Mouse (Mus musculus) embryonic facial prominence, embryonic 11.5 days (tissue): ENCODE results near the gene Lrrc10. TPM values are rescaled to one million over a fixed set of nuclear protein-coding genes. Genes with fewer than 3 reads are reported as not detected.

Experiments used
- ATAC-seq: fragments of 200-750 bp; cut with Nextera tagmentation; replicated peaks from 2 replicates; pipeline ENCODE4 v1.8.0; 2017; ENCODE audit warnings: low read depth; ENCODE audit not compliant: insufficient number of reproducible peaks, low FRiP score, low TSS enrichment
- DNase-seq: peaks from one replicate; pipeline ENCODE4 v3.0.0-alpha.2; 2015; ENCODE audit warnings: low spot score
- H3K27ac ChIP-seq: fragments of 300-500 bp; sonication (generic); replicated peaks from 2 replicates; pipeline ENCODE4 v1.5.1; 2014; ENCODE audit warnings: mild to moderate bottlenecking, low read depth, low read length, control low read depth
- H3K27me3 ChIP-seq: fragments of 300-500 bp; sonication (generic); 2 replicates; pipeline ENCODE4 v1.6.1; 2014; ENCODE audit warnings: mild to moderate bottlenecking, low read length, moderate library complexity, mixed read lengths; ENCODE audit not compliant: control insufficient read depth, insufficient read depth
- H3K36me3 ChIP-seq: fragments of 300-500 bp; sonication (generic); replicated peaks from 2 replicates; pipeline ENCODE4 v1.6.1; 2014; ENCODE audit warnings: low read depth, mild to moderate bottlenecking, low read length, moderate library complexity, mixed read lengths; ENCODE audit not compliant: control insufficient read depth, insufficient read depth
- H3K4me1 ChIP-seq: fragments of 300-500 bp; sonication (generic); 2 replicates; pipeline ENCODE4 v1.6.1; 2014; ENCODE audit warnings: low read length, mixed read lengths; ENCODE audit not compliant: control insufficient read depth, insufficient read depth
- H3K4me2 ChIP-seq: fragments of 300-500 bp; sonication (generic); 2 replicates; pipeline ENCODE4 v1.6.1; 2014; ENCODE audit warnings: low read depth, mild to moderate bottlenecking, control low read depth, low read length, moderate library complexity
- H3K4me3 ChIP-seq: fragments of 300-500 bp; sonication (generic); 2 replicates; pipeline ENCODE4 v1.5.1; 2014; ENCODE audit warnings: low read depth, low read length, control low read depth
- H3K9ac ChIP-seq: fragments of 300-500 bp; sonication (generic); replicated peaks from 2 replicates; pipeline ENCODE4 v1.6.1; 2014; ENCODE audit warnings: mild to moderate bottlenecking, control low read depth, low read length
- H3K9me3 ChIP-seq: fragments of 300-500 bp; sonication (generic); replicated peaks from 2 replicates; pipeline ENCODE4 v1.6.1; 2016; ENCODE audit warnings: mild to moderate bottlenecking, low read length, inconsistent platforms, mixed read lengths; ENCODE audit not compliant: control insufficient read depth
- WGBS: fragments of 180-500 bp; shearing (Covaris S2); extraction: QIAGEN DNeasy Blood & Tissue Kit; methylation state at CpG from one replicate; pipeline ENCODE4 v1.1.7; 2014; 5-methylcytosine and 5-hydroxymethylcytosine counted together
- polyA plus RNA-seq: library from polyadenylated mRNA; unstranded; fragments of >200 nt; fragmentation: Nextera tagmentation; extraction: Ambion mirVana; gene quantifications from 2 replicates; pipeline ENCODE4 v1.2.1, GENCODE M21; 2014

Gene Lrrc10
- polyA plus RNA-seq, 1 experiment from 2014 or later: not detected

DNA sequence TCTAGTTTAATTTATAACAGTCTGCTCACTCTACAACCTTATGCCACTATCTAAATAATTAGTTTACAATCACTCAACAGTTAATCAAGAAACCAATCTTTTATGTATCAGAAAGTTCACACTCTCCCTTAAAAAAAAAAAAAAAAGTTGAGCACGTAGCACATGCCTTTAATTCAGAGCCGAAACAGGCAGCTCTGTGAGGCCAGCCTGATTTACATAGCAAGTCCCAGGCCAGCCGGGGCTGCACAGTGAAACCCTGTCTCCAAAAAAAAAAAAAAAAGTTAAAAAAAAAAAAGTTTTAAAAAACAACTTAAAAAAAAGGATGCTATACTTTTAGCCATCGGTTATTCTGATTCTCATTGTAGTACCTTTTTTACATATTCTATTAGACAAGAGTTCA is 36.2 kb downstream of the Lrrc10 start:
- DNase-seq (no peak), ATAC-seq (no peak)
- no peaks in the 10 kb centered on the region; the same call in 1 of the 2 replicates for H3K36me3 ChIP-seq
- H3K27ac ChIP-seq: no peak overlapping the region
- no peak overlapping the region for H3K4me3 ChIP-seq
- H3K4me2 ChIP-seq: no peak overlapping the region
- no peaks in the 10 kb centered on the region for H3K4me1 ChIP-seq
- no peaks in the 10 kb centered on the region for H3K27me3 ChIP-seq
- no peak overlapping the region for H3K9ac ChIP-seq
- 84% methylated on average over 4 of the region's 4 CpGs for WGBS
- H3K9me3 ChIP-seq: no peaks in the 10 kb centered on the region

DNA sequence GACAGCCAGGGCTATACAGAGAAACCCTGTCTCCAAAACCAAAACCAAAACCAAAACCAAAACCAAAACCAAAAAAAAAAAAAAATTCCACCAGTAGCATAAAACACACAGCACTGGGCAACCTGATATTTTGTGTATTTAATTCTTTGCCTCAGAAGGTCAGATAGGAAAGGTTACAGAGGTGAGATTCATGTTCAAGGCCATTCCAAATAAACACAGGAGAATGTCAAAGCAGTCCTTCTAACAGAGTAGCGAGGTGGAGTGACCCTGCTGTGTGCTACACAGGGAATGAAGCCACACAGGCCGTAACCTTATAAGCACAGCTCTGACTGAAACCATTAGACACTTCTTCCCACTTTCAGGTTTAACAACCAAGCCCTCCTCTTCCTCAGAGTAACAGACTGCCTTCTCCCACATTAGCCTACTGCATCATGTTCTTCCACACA is 36.8 kb downstream of the Lrrc10 start:
- 80% methylated on average over 2 of the region's 2 CpGs for WGBS
- H3K9ac ChIP-seq: no peak overlapping the region
- H3K4me1 ChIP-seq: no peaks in the 10 kb centered on the region
- no peak for DNase-seq
- H3K27ac ChIP-seq: no peak overlapping the region
- no peak for ATAC-seq
- H3K4me3 ChIP-seq: no peak overlapping the region
- H3K4me2 ChIP-seq: no peak overlapping the region
- no peaks in the 10 kb centered on the region for H3K9me3 ChIP-seq
- no peaks in the 10 kb centered on the region; the same call in 1 of the 2 replicates for H3K36me3 ChIP-seq
- H3K27me3 ChIP-seq: no peaks in the 10 kb centered on the region

DNA sequence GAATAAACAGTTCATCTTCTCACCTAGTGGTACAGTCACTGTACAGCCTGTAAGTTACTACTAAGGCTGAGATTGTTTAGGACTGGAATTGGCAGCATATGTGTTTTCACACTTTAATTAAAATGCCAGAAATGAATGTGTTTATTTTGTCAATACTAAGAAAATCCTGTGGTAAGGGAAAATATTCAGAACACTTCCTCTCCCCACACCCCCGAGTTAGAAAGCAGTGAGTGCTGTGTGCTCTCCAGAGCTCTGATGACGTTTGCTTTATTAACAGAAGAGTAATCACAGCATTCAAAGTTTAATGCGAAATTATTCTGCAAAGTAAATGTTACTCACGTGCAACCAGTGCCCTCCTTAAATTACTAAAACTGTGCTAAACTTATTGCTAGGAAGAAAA is 44.5 kb downstream of the Lrrc10 start:
- no peaks in the 10 kb centered on the region for H3K36me3 ChIP-seq
- H3K27ac ChIP-seq: no peak overlapping the region
- no peak overlapping the region for H3K4me3 ChIP-seq
- no peak overlapping the region for H3K9ac ChIP-seq
- ATAC-seq (no peak), DNase-seq (no peak)
- H3K27me3 ChIP-seq: no peaks in the 10 kb centered on the region
- no peak overlapping the region for H3K4me2 ChIP-seq
- H3K4me1 ChIP-seq: no peaks in the 10 kb centered on the region
- WGBS: 74% methylated on average over 4 of the region's 4 CpGs
- H3K9me3 ChIP-seq: no peaks in the 10 kb centered on the region

GRCm38 (mm10) chr10:117094504-117095329 is 49.6 kb downstream of the Lrrc10 start:
- 62% methylated on average over 15 of the region's 15 CpGs for WGBS
- no peaks in the 10 kb centered on the region for H3K27me3 ChIP-seq
- ATAC-seq (peak; percentile 74), DNase-seq (peak; percentile 14)
- no peaks in the 10 kb centered on the region for H3K4me1 ChIP-seq
- no peak overlapping the region for H3K9ac ChIP-seq
- no peak overlapping the region for H3K4me2 ChIP-seq
- 0 out of 2 replicates have a peak overlapping the region, but pooled peaks have one; percentile 28 for H3K27ac ChIP-seq
- H3K9me3 ChIP-seq: no peaks in the 10 kb centered on the region
- no peak overlapping the region for H3K4me3 ChIP-seq
- H3K36me3 ChIP-seq: no peaks in the 10 kb centered on the region; the same call in 1 of the 2 replicates

- Histone ChIP-seq H3K4me2 (no peak overlapping the region), H3K9me3 (no peaks in the 10 kb centered on the region), H3K4me3 (no peak overlapping the region), H3K36me3 (no peaks in the 10 kb centered on the region; the same call in 1 of the 2 replicates), H3K27ac (no peak overlapping the region), H3K27me3 (no peaks in the 10 kb centered on the region), H3K4me1 (no peaks in the 10 kb centered on the region), H3K9ac (no peak overlapping the region)
- DNase-seq (no peak), ATAC-seq (no peak)
- 91% methylated on average over 6 of the region's 6 CpGs for whole genome bisulfite sequencing
Observed at GRCm38 (mm10) chr10:117096096-117096495, 51.0 kb downstream of the Lrrc10 start.

Other genes starting within 250 kb of the Lrrc10 start
- gene Myrfl, start 148.4 kb upstream of the Lrrc10 start, polyA plus RNA-seq: 0.11 and 0.18 TPM in 2 replicates
- gene Rab3ip, start 94.6 kb upstream of the Lrrc10 start, polyA plus RNA-seq: 38.9 and 42.4 TPM in 2 replicates
- not detected in 2 replicates for gene Gm10271, start 72.7 kb upstream of the Lrrc10 start, polyA plus RNA-seq
- 0.20 and 0.32 TPM in 2 replicates for gene Best3, start 59.0 kb upstream of the Lrrc10 start, polyA plus RNA-seq
- gene Cct2, start 18.5 kb downstream of the Lrrc10 start, polyA plus RNA-seq: 379 and 384 TPM in 2 replicates
- 25.5 and 28.2 TPM in 2 replicates for gene Frs2, start 103.2 kb downstream of the Lrrc10 start, polyA plus RNA-seq
- 135 and 148 TPM in 2 replicates for gene Yeats4, start 179.2 kb downstream of the Lrrc10 start, polyA plus RNA-seq
- gene 9530003J23Rik, start 193.4 kb downstream of the Lrrc10 start, polyA plus RNA-seq: not detected in 2 replicates
- 17.2 and 18.2 TPM in 2 replicates for gene Lyz2, start 237.0 kb downstream of the Lrrc10 start, polyA plus RNA-seq
- not detected in 2 replicates for gene Lyz1, start 247.5 kb downstream of the Lrrc10 start, polyA plus RNA-seq